Mouse (Mus musculus) lung, adult 2 months (tissue): Measurements from ENCODE around the gene Fxyd5.

ENCODE experiments used
- CTCF ChIP-seq: fragments of 200-500 bp; IDR thresholded peaks from 2 replicates; pipeline ENCODE4 v1.5.1; 2011; ENCODE audit warnings: mild to moderate bottlenecking, low read length, control low read depth; ENCODE audit not compliant: insufficient read depth
- POLR2A ChIP-seq: fragments of 200-500 bp; IDR thresholded peaks from 2 replicates; pipeline ENCODE4 v1.6.1; 2011; ENCODE audit warnings: low read depth, mild to moderate bottlenecking, control low read depth, low read length, borderline replicate concordance; ENCODE audit errors: extremely low read depth

- no peak for TF ChIP-seq POLR2A
- no peak for TF ChIP-seq CTCF
Measured at GRCm38 (mm10) chr7:31079670-31080069, 37.4 kb upstream of the Fxyd5 start.
